Mouse (Mus musculus): Measurements from ENCODE around the gene 2510009E07Rik. TPM values are rescaled to one million over a fixed set of nuclear protein-coding genes. Genes with fewer than 3 reads are reported as not detected.

Gene 2510009E07Rik
- polyA plus RNA-seq, 1 experiment from 2014 or later: 20.9 TPM

DNA sequence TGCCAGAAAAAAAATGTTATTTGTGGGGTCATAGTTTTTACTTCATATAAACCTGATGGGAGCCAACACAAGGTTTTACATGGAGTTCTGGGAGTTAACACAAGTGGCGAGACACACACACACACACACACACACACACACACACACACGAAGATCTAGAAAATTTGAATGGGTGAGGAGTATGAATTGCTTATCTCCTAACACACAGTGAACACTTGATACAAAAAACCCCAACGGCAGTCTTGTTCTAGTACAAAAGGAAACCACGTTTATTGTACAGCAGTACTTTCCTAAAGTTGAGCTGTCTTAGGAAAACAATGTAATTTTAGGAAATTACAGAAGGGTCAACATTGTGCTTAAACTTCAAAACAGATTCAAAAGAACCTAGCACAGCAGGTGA is 45.7 kb downstream of the 2510009E07Rik start:
- 78% methylated on average over 4 of the region's 4 CpGs for WGBS
- no peak for ATAC-seq (ENCODE audit: insufficient number of reproducible peaks, insufficient read depth, low FRiP score, low read depth)
- H3K9ac ChIP-seq (replicated peaks; ENCODE audit: low read depth, low read length): no peak overlapping the region
- no peaks in the 10 kb centered on the region; the same call in 1 of the 2 replicates for H3K36me3 ChIP-seq (ENCODE audit: control insufficient read depth, insufficient read depth, low read length)
- H3K27ac ChIP-seq (ENCODE audit: low read length): no peak overlapping the region
- H3K4me3 ChIP-seq (ENCODE audit: low read depth, low read length): no peak overlapping the region
- no peaks in the 10 kb centered on the region for H3K27me3 ChIP-seq (ENCODE audit: control insufficient read depth, insufficient read depth, low read length)
- H3K9me3 ChIP-seq (ENCODE audit: control insufficient read depth, low read depth, low read length): no peaks in the 10 kb centered on the region
- peaks cover 9% of the 10 kb centered on the region; the same call in 1 of the 2 replicates for H3K4me1 ChIP-seq (ENCODE audit: control insufficient read depth, insufficient read depth, low read length)
- no peak overlapping the region for H3K4me2 ChIP-seq (replicated peaks; ENCODE audit: low read depth, low read length)

DNA sequence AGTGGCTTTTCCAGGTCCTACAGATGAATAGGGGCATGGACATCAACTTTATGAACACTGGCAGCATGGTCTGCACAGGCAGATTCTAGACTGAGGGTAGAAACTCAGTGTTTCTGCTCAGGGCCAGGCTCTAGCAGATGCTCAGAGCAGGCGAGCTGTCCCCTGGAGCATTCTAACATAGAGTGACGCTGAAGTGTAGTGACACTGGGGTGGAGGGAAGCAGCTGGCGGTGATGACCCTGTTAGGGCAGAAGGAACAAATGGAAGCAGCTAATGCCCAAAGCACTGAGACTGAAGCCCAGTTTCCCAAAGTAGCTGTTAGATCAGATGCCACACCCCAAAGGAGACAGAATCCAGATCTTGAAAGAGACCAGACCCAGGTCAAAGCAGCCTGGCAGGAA is 48.0 kb downstream of the 2510009E07Rik start:
- Histone ChIP-seq H3K36me3 (ENCODE audit: control insufficient read depth, insufficient read depth, low read length) (no peaks in the 10 kb centered on the region; the same call in 1 of the 2 replicates), H3K9me3 (ENCODE audit: control insufficient read depth, low read depth, low read length) (no peaks in the 10 kb centered on the region), H3K4me2 (replicated peaks; ENCODE audit: low read depth, low read length) (no peak overlapping the region), H3K27ac (ENCODE audit: low read length) (no peak overlapping the region), H3K27me3 (ENCODE audit: control insufficient read depth, insufficient read depth, low read length) (no peaks in the 10 kb centered on the region), H3K9ac (replicated peaks; ENCODE audit: low read depth, low read length) (no peak overlapping the region), H3K4me1 (ENCODE audit: control insufficient read depth, insufficient read depth, low read length) (peaks cover 13% of the 10 kb centered on the region; the same call in 1 of the 2 replicates), H3K4me3 (ENCODE audit: low read depth, low read length) (no peak overlapping the region)
- 91% methylated on average over 3 of the region's 3 CpGs for WGBS
- ATAC-seq (ENCODE audit: insufficient number of reproducible peaks, insufficient read depth, low FRiP score, low read depth): no peak

DNA sequence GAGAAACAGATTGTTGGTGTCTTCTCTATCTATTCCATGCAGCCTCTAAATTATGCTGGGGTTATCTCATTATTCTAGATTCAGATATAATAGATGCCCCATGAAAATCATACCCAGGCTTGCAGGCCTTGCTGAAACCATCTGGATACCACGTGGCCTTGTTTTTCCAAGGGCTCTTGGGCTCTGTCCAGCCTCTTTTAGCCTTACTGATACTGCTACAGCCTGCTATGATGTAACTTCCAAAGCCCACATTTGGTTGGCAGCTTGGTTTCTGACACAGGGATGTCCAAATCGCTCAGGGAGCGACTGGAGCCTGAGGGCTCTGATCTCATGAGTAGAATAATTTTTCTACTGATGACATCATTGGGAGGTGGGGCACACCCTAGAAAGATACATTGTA is 48.5 kb downstream of the 2510009E07Rik start:
- Histone ChIP-seq H3K4me3 (ENCODE audit: low read depth, low read length) (no peak overlapping the region), H3K4me1 (ENCODE audit: control insufficient read depth, insufficient read depth, low read length) (peaks cover 13% of the 10 kb centered on the region; the same call in 1 of the 2 replicates), H3K9me3 (ENCODE audit: control insufficient read depth, low read depth, low read length) (no peaks in the 10 kb centered on the region), H3K36me3 (ENCODE audit: control insufficient read depth, insufficient read depth, low read length) (no peaks in the 10 kb centered on the region; the same call in 1 of the 2 replicates), H3K27ac (ENCODE audit: low read length) (no peak overlapping the region), H3K9ac (replicated peaks; ENCODE audit: low read depth, low read length) (no peak overlapping the region), H3K27me3 (ENCODE audit: control insufficient read depth, insufficient read depth, low read length) (no peaks in the 10 kb centered on the region), H3K4me2 (replicated peaks; ENCODE audit: low read depth, low read length) (no peak overlapping the region)
- WGBS: 82% methylated on average over 3 of the region's 3 CpGs
- no peak for ATAC-seq (ENCODE audit: insufficient number of reproducible peaks, insufficient read depth, low FRiP score, low read depth)

DNA sequence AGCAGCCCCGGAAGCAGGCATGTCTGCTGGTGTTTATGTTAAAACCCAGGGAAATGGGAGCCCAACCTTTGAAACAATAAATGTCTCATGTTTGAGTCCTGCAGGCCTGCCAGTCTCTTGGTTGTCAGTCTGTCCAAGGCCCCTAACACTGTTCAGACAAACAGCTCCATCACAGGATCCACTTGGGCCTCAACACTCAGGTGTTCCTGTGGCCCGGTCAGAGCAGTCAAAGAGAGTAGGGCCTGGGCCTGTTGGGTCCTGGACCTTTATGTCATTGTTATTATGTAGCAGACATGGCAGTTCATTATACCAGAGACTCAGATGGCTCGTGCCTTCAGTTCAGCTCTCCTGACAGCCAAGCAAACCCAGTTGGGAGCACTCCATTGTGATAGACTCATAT is 49.9 kb downstream of the 2510009E07Rik start:
- Histone ChIP-seq H3K4me1 (ENCODE audit: control insufficient read depth, insufficient read depth, low read length) (peaks cover 13% of the 10 kb centered on the region; the same call in 1 of the 2 replicates), H3K36me3 (ENCODE audit: control insufficient read depth, insufficient read depth, low read length) (no peaks in the 10 kb centered on the region), H3K4me2 (replicated peaks; ENCODE audit: low read depth, low read length) (0 out of 2 replicates have a peak overlapping the region, but pooled peaks have one; percentile 7), H3K27ac (ENCODE audit: low read length) (peak overlapping the region; percentile 78), H3K9me3 (ENCODE audit: control insufficient read depth, low read depth, low read length) (no peaks in the 10 kb centered on the region), H3K4me3 (ENCODE audit: low read depth, low read length) (no peak overlapping the region), H3K9ac (replicated peaks; ENCODE audit: low read depth, low read length) (no peak overlapping the region), H3K27me3 (ENCODE audit: control insufficient read depth, insufficient read depth, low read length) (no peaks in the 10 kb centered on the region)
- ATAC-seq (ENCODE audit: insufficient number of reproducible peaks, insufficient read depth, low FRiP score, low read depth): no peak
- WGBS: 59% methylated on average over 3 of the region's 3 CpGs

DNA sequence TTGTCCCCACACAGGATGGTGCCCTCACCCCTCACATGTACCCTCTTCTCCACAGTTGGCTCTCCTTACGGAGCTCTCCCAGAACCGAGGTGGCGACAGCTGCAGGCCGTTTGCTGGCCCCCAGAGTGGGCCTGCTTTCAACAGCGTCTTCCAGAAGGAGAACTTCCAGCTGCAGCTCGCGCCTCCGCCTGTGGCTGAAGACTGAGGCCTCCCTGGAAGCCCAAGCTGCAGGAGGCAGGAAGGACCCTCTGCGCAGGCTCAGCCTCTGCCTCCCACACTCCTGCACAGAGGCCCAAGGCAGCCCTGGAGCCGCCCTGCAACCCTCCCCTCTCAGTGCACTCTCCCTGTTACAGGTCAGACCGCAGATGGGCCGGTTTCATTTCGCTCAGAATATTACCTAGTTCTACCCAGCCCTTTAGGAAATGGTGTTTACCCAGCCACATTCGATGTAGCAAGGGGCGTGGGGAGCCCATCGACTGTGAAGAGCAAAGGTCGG is 50.4 kb downstream of the 2510009E07Rik start:
- peak overlapping the region; percentile 78 for H3K27ac ChIP-seq (ENCODE audit: low read length)
- H3K36me3 ChIP-seq (ENCODE audit: control insufficient read depth, insufficient read depth, low read length): no peaks in the 10 kb centered on the region
- H3K4me1 ChIP-seq (ENCODE audit: control insufficient read depth, insufficient read depth, low read length): peaks cover 13% of the 10 kb centered on the region; the same call in 1 of the 2 replicates
- H3K9me3 ChIP-seq (ENCODE audit: control insufficient read depth, low read depth, low read length): no peaks in the 10 kb centered on the region
- no peaks in the 10 kb centered on the region for H3K27me3 ChIP-seq (ENCODE audit: control insufficient read depth, insufficient read depth, low read length)
- 14% methylated on average over 17 of the region's 17 CpGs for WGBS
- no peak overlapping the region for H3K4me3 ChIP-seq (ENCODE audit: low read depth, low read length)
- no peak overlapping the region for H3K9ac ChIP-seq (replicated peaks; ENCODE audit: low read depth, low read length)
- H3K4me2 ChIP-seq (replicated peaks; ENCODE audit: low read depth, low read length): peak overlapping the region; percentile 7; the same call in 1 of the 2 replicates
- peak; percentile 84; the same call in 1 of the 2 replicates for ATAC-seq (ENCODE audit: insufficient number of reproducible peaks, insufficient read depth, low FRiP score, low read depth)

DNA sequence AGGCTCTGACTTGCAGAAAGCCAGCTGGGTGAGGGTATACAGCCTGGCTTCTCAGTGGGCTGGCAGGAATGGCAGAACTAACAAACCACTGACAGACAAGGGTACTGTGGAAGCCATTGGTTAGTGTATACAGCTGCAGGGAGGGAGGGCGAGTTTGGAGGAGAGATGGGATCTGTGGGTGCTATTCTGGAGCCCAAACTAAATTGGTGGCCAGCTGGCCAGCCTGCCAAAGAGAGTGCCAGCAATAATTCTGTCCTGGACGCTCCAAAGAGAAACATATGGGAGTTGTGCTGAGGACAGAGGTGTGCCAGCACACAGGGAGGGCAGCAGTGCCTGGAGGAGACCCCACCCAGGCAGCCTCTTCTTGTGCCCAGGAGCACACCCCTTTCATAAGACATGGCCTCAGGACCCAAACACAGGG is 50.8 kb downstream of the 2510009E07Rik start:
- H3K36me3 ChIP-seq (ENCODE audit: control insufficient read depth, insufficient read depth, low read length): no peaks in the 10 kb centered on the region
- H3K27me3 ChIP-seq (ENCODE audit: control insufficient read depth, insufficient read depth, low read length): no peaks in the 10 kb centered on the region
- peaks cover 13% of the 10 kb centered on the region; the same call in 1 of the 2 replicates for H3K4me1 ChIP-seq (ENCODE audit: control insufficient read depth, insufficient read depth, low read length)
- peak overlapping the region; percentile 7; the same call in 1 of the 2 replicates for H3K4me2 ChIP-seq (replicated peaks; ENCODE audit: low read depth, low read length)
- H3K9ac ChIP-seq (replicated peaks; ENCODE audit: low read depth, low read length): no peak overlapping the region
- peak overlapping the region; percentile 78 for H3K27ac ChIP-seq (ENCODE audit: low read length)
- WGBS: 80% methylated on average over 2 of the region's 2 CpGs
- no peak overlapping the region for H3K4me3 ChIP-seq (ENCODE audit: low read depth, low read length)
- H3K9me3 ChIP-seq (ENCODE audit: control insufficient read depth, low read depth, low read length): no peaks in the 10 kb centered on the region
- peak; percentile 19; the same call in 1 of the 2 replicates for ATAC-seq (ENCODE audit: insufficient number of reproducible peaks, insufficient read depth, low FRiP score, low read depth)

DNA sequence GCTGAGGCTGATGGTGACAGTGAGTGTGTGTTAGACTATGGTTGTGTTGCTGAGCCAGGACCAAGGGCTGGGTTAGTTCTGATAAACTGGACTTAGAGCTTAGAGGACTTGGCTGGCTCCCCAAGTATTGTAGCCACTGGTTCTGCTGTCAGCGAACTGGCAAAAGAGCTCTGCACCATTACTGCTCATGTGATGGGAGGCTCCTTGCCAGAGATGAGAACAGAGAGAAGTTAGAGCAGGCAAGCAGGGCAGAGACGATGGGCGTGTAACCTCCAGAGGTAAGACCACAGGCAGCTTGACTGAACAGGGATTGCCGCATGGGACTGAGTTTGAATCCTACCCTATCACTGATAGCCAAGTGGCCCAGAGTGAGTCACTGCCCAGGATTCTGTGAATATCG is 51.6 kb downstream of the 2510009E07Rik start:
- no peak for ATAC-seq (ENCODE audit: insufficient number of reproducible peaks, insufficient read depth, low FRiP score, low read depth)
- H3K36me3 ChIP-seq (ENCODE audit: control insufficient read depth, insufficient read depth, low read length): no peaks in the 10 kb centered on the region
- H3K27ac ChIP-seq (ENCODE audit: low read length): no peak overlapping the region
- WGBS: 95% methylated on average over 5 of the region's 5 CpGs
- H3K9ac ChIP-seq (replicated peaks; ENCODE audit: low read depth, low read length): no peak overlapping the region
- H3K4me1 ChIP-seq (ENCODE audit: control insufficient read depth, insufficient read depth, low read length): peaks cover 13% of the 10 kb centered on the region; the same call in 1 of the 2 replicates
- no peak overlapping the region for H3K4me2 ChIP-seq (replicated peaks; ENCODE audit: low read depth, low read length)
- no peaks in the 10 kb centered on the region for H3K9me3 ChIP-seq (ENCODE audit: control insufficient read depth, low read depth, low read length)
- H3K4me3 ChIP-seq (ENCODE audit: low read depth, low read length): no peak overlapping the region
- H3K27me3 ChIP-seq (ENCODE audit: control insufficient read depth, insufficient read depth, low read length): no peaks in the 10 kb centered on the region

DNA sequence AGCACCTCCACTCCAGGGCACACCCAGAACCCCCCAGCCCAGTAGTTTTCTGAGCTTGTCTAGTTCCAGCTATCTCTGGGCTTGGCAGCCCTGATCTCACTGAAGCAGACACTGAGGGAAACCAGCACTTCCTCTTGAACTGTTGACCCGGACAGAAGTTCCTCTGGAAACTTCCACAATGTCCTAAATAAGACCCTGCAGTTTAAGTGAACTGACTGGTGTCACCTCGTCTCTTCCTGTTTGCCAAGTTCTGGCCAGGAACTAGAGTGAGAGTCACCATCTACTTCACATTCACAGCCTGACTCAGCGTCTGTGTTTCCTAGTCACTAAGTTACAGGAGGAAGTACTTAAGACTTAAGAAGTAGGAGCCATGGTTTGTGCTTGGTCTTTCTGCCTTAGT is 52.5 kb downstream of the 2510009E07Rik start:
- peaks cover 13% of the 10 kb centered on the region; the same call in 1 of the 2 replicates for H3K4me1 ChIP-seq (ENCODE audit: control insufficient read depth, insufficient read depth, low read length)
- no peak overlapping the region for H3K4me2 ChIP-seq (replicated peaks; ENCODE audit: low read depth, low read length)
- whole genome bisulfite sequencing: 74% methylated on average over 3 of the region's 3 CpGs
- H3K4me3 ChIP-seq (ENCODE audit: low read depth, low read length): no peak overlapping the region
- H3K27me3 ChIP-seq (ENCODE audit: control insufficient read depth, insufficient read depth, low read length): no peaks in the 10 kb centered on the region
- no peaks in the 10 kb centered on the region for H3K36me3 ChIP-seq (ENCODE audit: control insufficient read depth, insufficient read depth, low read length)
- no peaks in the 10 kb centered on the region for H3K9me3 ChIP-seq (ENCODE audit: control insufficient read depth, low read depth, low read length)
- no peak overlapping the region for H3K27ac ChIP-seq (ENCODE audit: low read length)
- no peak overlapping the region for H3K9ac ChIP-seq (replicated peaks; ENCODE audit: low read depth, low read length)
- ATAC-seq (ENCODE audit: insufficient number of reproducible peaks, insufficient read depth, low FRiP score, low read depth): no peak

All from stomach, embryonic 14.5 days (tissue).